Mouse (Mus musculus) midbrain, embryonic 11.5 days (tissue): ENCODE data around the gene Lmbr1l. TPM values are rescaled to one million over a fixed set of nuclear protein-coding genes. Genes with fewer than 3 reads are reported as not detected.
A peak's percentile ranks its signal among the peaks of the same experiment; 100 is the strongest.

Experiments used
- ATAC-seq: fragments of 200-750 bp; cut with Nextera tagmentation; 2 replicates; pipeline ENCODE4 v1.8.0; 2017; ENCODE audit warnings: moderate TSS enrichment, moderate library complexity; ENCODE audit not compliant: low FRiP score
- DNase-seq: peaks from one replicate; pipeline ENCODE4 v3.0.0; 2015; ENCODE audit warnings: low spot score; ENCODE audit errors: missing footprints
- H3K27ac ChIP-seq: fragments of 300-500 bp; sonication (generic); 2 replicates; pipeline ENCODE4 v1.5.1; 2014; ENCODE audit warnings: low read depth, low read length
- H3K27me3 ChIP-seq: fragments of 300-500 bp; sonication (generic); 2 replicates; pipeline ENCODE4 v1.6.1; 2014; ENCODE audit warnings: mild to moderate bottlenecking, low read length, moderate library complexity, mixed read lengths; ENCODE audit not compliant: control insufficient read depth, insufficient read depth
- H3K36me3 ChIP-seq: fragments of 300-500 bp; sonication (generic); 2 replicates; pipeline ENCODE4 v1.6.1; 2014; ENCODE audit warnings: mild to moderate bottlenecking, low read length, moderate library complexity, mixed read lengths; ENCODE audit not compliant: control insufficient read depth, insufficient read depth
- H3K4me1 ChIP-seq: fragments of 300-500 bp; sonication (generic); 2 replicates; pipeline ENCODE4 v1.6.1; 2014; ENCODE audit warnings: low read length; ENCODE audit not compliant: control insufficient read depth, insufficient read depth
- H3K4me2 ChIP-seq: fragments of 300-500 bp; sonication (generic); 2 replicates; pipeline ENCODE4 v1.6.1; 2014; ENCODE audit warnings: mild to moderate bottlenecking, moderate library complexity
- H3K4me3 ChIP-seq: fragments of 300-500 bp; sonication (generic); 2 replicates; pipeline ENCODE4 v1.5.1; 2014; ENCODE audit warnings: low read depth, low read length
- H3K9ac ChIP-seq: fragments of 300-500 bp; sonication (generic); 2 replicates; pipeline ENCODE4 v1.6.1; 2014; ENCODE audit warnings: low read length
- H3K9me3 ChIP-seq: fragments of 300-500 bp; sonication (generic); 2 replicates; pipeline ENCODE4 v1.6.1; 2016; ENCODE audit warnings: low read length; ENCODE audit not compliant: control insufficient read depth
- WGBS: fragments of 180-500 bp; shearing (Covaris S2); extraction: QIAGEN DNeasy Blood & Tissue Kit; methylation state at CpG from one replicate; pipeline ENCODE4 v1.1.7; 2014; 5-methylcytosine and 5-hydroxymethylcytosine counted together
- polyA plus RNA-seq: library from polyadenylated mRNA; unstranded; fragments of >200 nt; fragmentation: Nextera tagmentation; extraction: Ambion mirVana; gene quantifications from 2 replicates; pipeline ENCODE4 v1.2.1, GENCODE M21; 2014

The Lmbr1l gene
- polyA plus RNA-seq, 1 experiment from 2014 or later, result 9.8 TPM

DNA sequence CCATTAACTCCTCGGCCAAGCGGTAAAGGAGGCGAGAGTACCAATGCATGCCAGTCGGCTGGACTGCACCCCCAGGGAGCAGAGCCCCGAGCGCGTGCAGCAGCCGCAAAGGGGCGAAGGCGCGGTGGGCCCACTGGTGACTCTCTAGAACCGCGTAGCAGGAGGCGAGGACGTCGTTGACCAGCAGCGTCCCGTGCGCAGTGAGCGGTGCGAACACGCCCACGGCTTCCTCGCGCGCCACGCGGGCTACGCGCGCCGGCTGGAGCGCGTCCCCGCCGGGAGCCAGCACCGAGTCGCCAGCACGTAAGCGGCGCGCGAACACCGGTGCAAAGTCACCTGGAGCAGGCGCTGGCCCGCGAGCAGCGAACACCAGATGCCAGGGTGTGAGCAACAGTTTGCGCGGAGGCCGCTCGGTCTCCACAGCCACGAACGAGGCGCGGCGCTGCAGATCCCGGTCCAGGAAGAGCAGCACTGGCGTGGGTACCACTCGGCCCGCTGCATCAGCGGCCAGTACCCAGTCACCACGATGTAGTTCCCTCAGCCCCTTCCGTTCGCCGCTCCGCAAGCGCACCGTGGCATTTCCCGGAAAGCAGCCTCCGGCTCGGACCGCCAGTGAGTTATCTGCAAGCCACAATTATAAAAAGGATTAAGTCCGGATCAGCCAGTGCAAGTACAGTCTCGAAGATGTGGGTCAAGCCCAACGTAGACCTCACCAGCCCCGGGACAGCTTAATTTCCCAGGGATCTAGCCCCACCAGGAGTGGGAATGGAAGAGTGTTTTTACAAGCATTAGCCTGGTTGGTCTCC, 23.9 kb downstream of the Lmbr1l start, which contains the start of gene Rhebl1:
Gene Rhebl1 (minus strand): TSS at position 601 of the 806 bp plus-strand sequence.
- H3K27me3 ChIP-seq, result peaks cover 77% of the 10 kb centered on the region
- H3K9ac ChIP-seq, result peak within 1 kb of the TSS; percentile 59
- H3K4me2 ChIP-seq, result peak within 1 kb of the TSS; percentile 85
- H3K9me3 ChIP-seq, result no peaks in the 10 kb centered on the region
- peaks cover 28% of the 10 kb centered on the region for H3K4me1 ChIP-seq
- under 1% methylated on average over 77 of the region's 77 CpGs for WGBS
- no peaks in the 10 kb centered on the region for H3K36me3 ChIP-seq
- ATAC-seq (no peak), DNase-seq (peak; percentile 97)
- peak within 1 kb of the TSS; percentile 42 for H3K4me3 ChIP-seq
- H3K27ac ChIP-seq, result no peak within 1 kb of the TSS; the same call in 1 of the 2 replicates

DNA sequence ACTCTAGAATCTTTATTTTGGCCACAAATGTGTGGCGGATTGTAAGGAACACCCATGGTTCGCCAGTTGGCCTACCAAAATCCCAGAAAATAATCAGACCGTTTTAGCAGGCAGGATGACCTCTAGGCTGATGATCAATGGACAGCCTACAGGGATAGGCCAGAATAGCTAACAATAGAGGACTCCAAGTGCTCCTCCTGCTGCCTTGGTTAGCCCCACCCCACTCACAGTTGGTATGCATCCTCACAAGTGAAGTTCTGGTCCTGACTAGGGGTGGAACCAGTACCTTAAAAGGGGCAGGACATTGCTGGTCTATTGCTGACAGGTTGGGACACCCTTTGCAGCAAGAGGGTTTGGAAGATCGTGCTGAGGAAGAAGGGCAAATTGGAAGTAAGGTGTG, 25.0 kb downstream of the Lmbr1l start:
- 30% methylated on average over 4 of the region's 4 CpGs for WGBS
- Histone ChIP-seq H3K27me3 (peaks cover 66% of the 10 kb centered on the region), H3K9ac (no peak overlapping the region), H3K4me2 (no peak overlapping the region), H3K4me1 (peaks cover 23% of the 10 kb centered on the region), H3K36me3 (no peaks in the 10 kb centered on the region), H3K27ac (no peak overlapping the region), H3K9me3 (no peaks in the 10 kb centered on the region), H3K4me3 (no peak overlapping the region)
- ATAC-seq, result no peak
- peak; percentile 86 for DNase-seq

DNA sequence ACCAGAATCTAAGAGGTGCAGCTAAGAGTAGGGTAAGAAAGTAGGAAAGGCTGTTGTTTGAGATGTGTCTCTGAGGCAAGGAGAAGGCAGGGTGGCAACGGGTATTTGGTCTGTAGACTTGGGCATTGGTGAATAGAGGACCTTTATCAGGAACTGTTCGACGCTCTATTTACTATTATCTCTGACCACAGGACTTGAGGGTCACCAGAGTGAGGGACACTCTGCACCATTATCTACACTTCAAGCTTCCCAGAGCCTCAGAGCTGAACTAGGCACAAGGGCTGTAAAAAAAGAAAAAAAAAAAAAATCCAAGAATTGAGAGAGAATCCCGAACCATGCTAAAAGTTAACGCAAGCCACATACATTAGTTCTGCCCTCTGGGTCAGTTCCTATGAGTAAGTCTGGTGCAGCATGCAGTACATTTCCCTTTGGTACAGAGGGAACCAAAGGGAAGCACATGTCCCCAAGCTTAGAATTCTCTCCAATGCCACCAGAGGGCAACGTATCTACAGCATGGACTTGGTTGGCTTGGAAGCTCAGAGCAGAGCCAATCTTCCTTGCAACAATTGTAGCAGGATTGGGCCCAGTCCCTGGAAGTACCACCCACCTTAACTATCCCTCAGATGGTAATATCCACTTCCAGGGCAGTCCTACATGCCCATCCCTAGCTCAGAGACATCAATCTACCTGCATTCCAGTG, 26.0 kb downstream of the Lmbr1l start:
- Histone ChIP-seq H3K27me3 (peaks cover 57% of the 10 kb centered on the region), H3K4me1 (peaks cover 22% of the 10 kb centered on the region), H3K4me2 (no peak overlapping the region), H3K27ac (no peak overlapping the region), H3K9me3 (no peaks in the 10 kb centered on the region), H3K36me3 (no peaks in the 10 kb centered on the region), H3K4me3 (no peak overlapping the region), H3K9ac (no peak overlapping the region)
- WGBS, result 46% methylated on average over 6 of the region's 6 CpGs
- ATAC-seq, result 0 out of 2 replicates have a peak, but pooled peaks have one; percentile 18
- DNase-seq, result peak; percentile 92

GRCm38 (mm10) chr15:98891198-98891742, 26.8 kb downstream of the Lmbr1l start:
- Histone ChIP-seq H3K27me3 (peaks cover 50% of the 10 kb centered on the region), H3K9ac (no peak overlapping the region), H3K4me2 (peak overlapping the region; percentile 14; the same call in 1 of the 2 replicates), H3K27ac (no peak overlapping the region), H3K4me3 (no peak overlapping the region), H3K36me3 (no peaks in the 10 kb centered on the region), H3K9me3 (no peaks in the 10 kb centered on the region), H3K4me1 (peaks cover 22% of the 10 kb centered on the region)
- 10% methylated on average over 19 of the region's 19 CpGs for WGBS
- ATAC-seq (no peak), DNase-seq (no peak)

DNA sequence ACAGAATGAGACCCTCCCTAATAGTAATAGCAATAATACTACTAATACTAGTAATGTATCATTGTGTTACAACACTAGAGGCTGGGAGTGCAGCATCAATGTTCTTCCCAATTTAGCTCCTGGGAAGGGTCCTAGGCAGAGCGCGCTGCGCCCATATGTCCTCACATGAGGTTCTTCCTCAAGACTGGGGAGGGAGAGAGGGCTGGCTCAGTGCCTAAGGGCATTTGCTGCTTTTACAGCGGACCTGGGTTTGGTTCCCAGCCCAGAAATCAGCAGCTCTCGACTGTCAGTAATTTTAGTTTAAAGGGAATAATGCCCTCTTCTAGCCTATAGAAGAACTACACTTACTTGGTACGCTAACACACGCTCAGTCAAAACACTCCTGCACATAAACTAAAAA, 30.5 kb downstream of the Lmbr1l start:
- Histone ChIP-seq H3K27ac (no peak overlapping the region), H3K4me3 (no peak overlapping the region), H3K4me1 (no peaks in the 10 kb centered on the region), H3K9ac (no peak overlapping the region), H3K4me2 (no peak overlapping the region), H3K36me3 (no peaks in the 10 kb centered on the region), H3K9me3 (no peaks in the 10 kb centered on the region), H3K27me3 (peaks cover 12% of the 10 kb centered on the region)
- DNase-seq (no peak), ATAC-seq (no peak)
- 85% methylated on average over 7 of the region's 7 CpGs for WGBS

DNA sequence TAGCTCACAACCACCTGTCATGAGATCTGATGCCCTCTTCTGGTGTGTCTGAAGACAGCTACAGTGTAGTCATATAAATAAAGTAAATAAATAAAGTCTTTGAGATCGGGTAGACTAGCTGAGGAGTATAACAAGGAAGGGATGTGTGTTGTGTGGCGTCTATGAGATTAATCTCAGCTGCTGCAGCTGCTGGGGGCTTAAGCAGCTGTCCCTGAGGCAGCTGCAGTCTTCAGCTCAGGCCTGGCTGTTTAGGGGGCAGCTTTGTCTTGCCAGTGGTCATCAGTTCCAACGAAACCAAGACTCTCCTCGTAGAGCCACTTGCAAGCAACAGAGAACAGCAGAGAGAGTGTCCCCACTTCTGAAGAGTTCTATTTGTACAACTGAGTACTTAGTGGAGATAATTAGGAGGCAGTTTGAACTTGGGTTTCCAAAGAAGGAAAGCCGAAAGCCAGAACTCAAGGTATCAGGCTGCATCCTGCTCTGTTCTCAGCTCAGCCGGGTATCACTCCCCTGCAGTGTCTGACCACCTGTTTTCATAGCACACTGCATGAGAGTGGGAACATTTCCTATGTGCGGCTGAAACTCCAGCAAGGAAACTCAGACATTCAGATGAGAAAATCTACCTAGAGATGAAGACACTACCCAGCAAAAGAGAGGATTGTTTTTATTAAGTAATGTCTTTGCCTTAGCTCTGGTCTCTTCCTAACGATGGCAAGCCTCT, 31.2 kb downstream of the Lmbr1l start:
- no peak overlapping the region for H3K27ac ChIP-seq
- no peaks in the 10 kb centered on the region for H3K4me1 ChIP-seq
- H3K27me3 ChIP-seq, result peaks cover 5% of the 10 kb centered on the region
- DNase-seq, result no peak
- H3K4me3 ChIP-seq, result no peak overlapping the region
- WGBS, result 64% methylated on average over 8 of the region's 8 CpGs
- H3K4me2 ChIP-seq, result no peak overlapping the region
- H3K36me3 ChIP-seq, result no peaks in the 10 kb centered on the region
- ATAC-seq, result no peak
- no peaks in the 10 kb centered on the region for H3K9me3 ChIP-seq
- H3K9ac ChIP-seq, result no peak overlapping the region

- 68% methylated on average over 1 of the region's 1 CpGs for WGBS
- DNase-seq (no peak), ATAC-seq (no peak)
- Histone ChIP-seq H3K4me3 (no peak overlapping the region), H3K27me3 (no peaks in the 10 kb centered on the region), H3K9me3 (no peaks in the 10 kb centered on the region), H3K4me1 (peaks cover 7% of the 10 kb centered on the region; the same call in 1 of the 2 replicates), H3K27ac (no peak overlapping the region), H3K36me3 (no peaks in the 10 kb centered on the region), H3K4me2 (no peak overlapping the region), H3K9ac (no peak overlapping the region)
These were observed 33.9 kb downstream of the Lmbr1l start for GRCm38 (mm10) chr15:98884106-98884505.

GRCm38 (mm10) chr15:98883661-98884060, 34.4 kb downstream of the Lmbr1l start:
- Histone ChIP-seq H3K27ac (no peak overlapping the region), H3K27me3 (no peaks in the 10 kb centered on the region), H3K4me1 (peaks cover 7% of the 10 kb centered on the region; the same call in 1 of the 2 replicates), H3K9ac (no peak overlapping the region), H3K4me2 (no peak overlapping the region), H3K9me3 (no peaks in the 10 kb centered on the region), H3K36me3 (no peaks in the 10 kb centered on the region), H3K4me3 (no peak overlapping the region)
- DNase-seq (no peak), ATAC-seq (no peak)
